Mouse (Mus musculus) heart, postnatal 0 days (tissue): ENCODE measurements around the gene Cd59b. TPM values are rescaled to one million over a fixed set of nuclear protein-coding genes. Genes with fewer than 3 reads are reported as not detected.
"Not testable (repeated sequence)": the region's sequence is repeated elsewhere in the genome, so short reads cannot be mapped to it uniquely, and the experiment has no call there.

Experiments
- ATAC-seq: fragments of 200-750 bp; cut with Nextera tagmentation; 2 replicates; pipeline ENCODE4 v1.8.0; 2017; ENCODE audit warnings: low read depth, moderate number of reproducible peaks, moderate library complexity; ENCODE audit not compliant: insufficient read depth
- DNase-seq: peaks from one replicate; pipeline ENCODE4 v3.0.0-alpha.2; 2016; ENCODE audit warnings: low spot score
- H3K27ac ChIP-seq: fragments of 300-500 bp; sonication (generic); 2 replicates; pipeline ENCODE4 v1.5.1; 2014; ENCODE audit warnings: low read depth, mild to moderate bottlenecking
- H3K27me3 ChIP-seq: fragments of 300-500 bp; sonication (generic); 2 replicates; pipeline ENCODE4 v1.6.1; 2014; ENCODE audit warnings: low read length, mixed read lengths; ENCODE audit not compliant: control insufficient read depth, insufficient read depth
- H3K36me3 ChIP-seq: fragments of 300-500 bp; sonication (generic); replicated peaks from 2 replicates; pipeline ENCODE4 v1.6.1; 2014; ENCODE audit warnings: low read length, mixed read lengths; ENCODE audit not compliant: control insufficient read depth, insufficient read depth
- H3K4me1 ChIP-seq: fragments of 300-500 bp; sonication (generic); 2 replicates; pipeline ENCODE4 v1.6.1; 2014; ENCODE audit warnings: antibody characterized with exemption; ENCODE audit not compliant: control insufficient read depth, insufficient read depth
- H3K4me2 ChIP-seq: fragments of 300-500 bp; sonication (generic); 2 replicates; pipeline ENCODE4 v1.6.1; 2014; ENCODE audit warnings: low read depth, mild to moderate bottlenecking, low read length, moderate library complexity
- H3K4me3 ChIP-seq: fragments of 300-500 bp; sonication (generic); 2 replicates; pipeline ENCODE4 v1.5.1; 2014; ENCODE audit warnings: low read depth, low read length
- H3K9ac ChIP-seq: fragments of 300-500 bp; sonication (generic); replicated peaks from 2 replicates; pipeline ENCODE4 v1.6.1; 2014; ENCODE audit warnings: low read depth, low read length, mixed read lengths
- H3K9me3 ChIP-seq: fragments of 300-500 bp; sonication (generic); replicated peaks from 2 replicates; pipeline ENCODE4 v1.6.1; 2016; ENCODE audit warnings: low read length; ENCODE audit not compliant: control insufficient read depth
- CTCF ChIP-seq: IDR thresholded peaks from 2 replicates; pipeline ENCODE4 v1.5.1; 2016; ENCODE audit warnings: antibody characterized with exemption, control low read depth, low read depth
- EP300 ChIP-seq: IDR thresholded peaks from 2 replicates; pipeline ENCODE4 v1.6.1; 2016; ENCODE audit warnings: antibody characterized with exemption, low read depth
- WGBS: fragments of 180-500 bp; shearing (Covaris S2); extraction: QIAGEN DNeasy Blood & Tissue Kit; methylation state at CpG from one replicate; pipeline ENCODE4 v1.1.7; 2014; 5-methylcytosine and 5-hydroxymethylcytosine counted together
- polyA plus RNA-seq: library from polyadenylated mRNA; unstranded; fragments of >200 nt; fragmentation: Nextera tagmentation; extraction: Ambion mirVana; gene quantifications from 2 replicates; pipeline ENCODE4 v1.2.1, GENCODE M21; 2015
- total RNA-seq: library from RNA; depleted of rRNA; stranded (reverse); fragments of >200 nt; gene quantifications from 2 replicates; pipeline ENCODE4 v1.2.3, GENCODE M21; 2014; ENCODE audit warnings: low replicate concordance

Cd59b gene
- total and polyA plus RNA-seq, 2 experiments from 2014 or later, result 1.1 to 2.8 TPM

- no peak for ATAC-seq
- DNase-seq, result no peak
- Histone ChIP-seq H3K4me3 (no peak overlapping the region), H3K27me3 (no peaks in the 10 kb centered on the region), H3K36me3 (peaks cover 57% of the 10 kb centered on the region), H3K27ac (no peak overlapping the region), H3K9me3 (no peaks in the 10 kb centered on the region), H3K4me1 (no peaks in the 10 kb centered on the region), H3K4me2 (no peak overlapping the region), H3K9ac (no peak overlapping the region)
- 77% methylated on average over 1 of the region's 1 CpGs for WGBS
- TF ChIP-seq CTCF (no peak), EP300 (no peak)
These were observed 11.3 kb upstream of the Cd59b start for GRCm38 (mm10) chr2:104058381-104058780.

- no peak overlapping the region for H3K27ac ChIP-seq
- ATAC-seq, result no peak
- 83% methylated on average over 4 of the region's 4 CpGs for WGBS
These were observed 10.7 kb upstream of the Cd59b start for GRCm38 (mm10) chr2:104058954-104059353.

GRCm38 (mm10) chr2:104059786-104060185 is 9.9 kb upstream of the Cd59b start:
- H3K9ac ChIP-seq, result no peak overlapping the region
- H3K36me3 ChIP-seq, result peaks cover 43% of the 10 kb centered on the region
- no peak overlapping the region for H3K4me2 ChIP-seq
- DNase-seq (no peak), ATAC-seq (no peak)
- H3K9me3 ChIP-seq, result no peaks in the 10 kb centered on the region
- no peaks in the 10 kb centered on the region for H3K27me3 ChIP-seq
- no peak for TF ChIP-seq CTCF
- TF ChIP-seq EP300, result no peak
- H3K4me1 ChIP-seq, result no peaks in the 10 kb centered on the region
- WGBS, result 87% methylated on average over 10 of the region's 10 CpGs
- H3K27ac ChIP-seq, result no peak overlapping the region
- H3K4me3 ChIP-seq, result no peak overlapping the region

More at GRCm38 (mm10) chr2:104058954-104059353, 10.7 kb upstream of the Cd59b start:
- H3K4me1 ChIP-seq, result no peaks in the 10 kb centered on the region
- peaks cover 51% of the 10 kb centered on the region for H3K36me3 ChIP-seq
- TF ChIP-seq CTCF (no peak), EP300 (no peak)
- no peak overlapping the region for H3K4me3 ChIP-seq
- H3K9ac ChIP-seq, result no peak overlapping the region
- H3K27me3 ChIP-seq, result no peaks in the 10 kb centered on the region
- no peak overlapping the region for H3K4me2 ChIP-seq
- H3K9me3 ChIP-seq, result no peaks in the 10 kb centered on the region
- DNase-seq, result no peak

- H3K9ac ChIP-seq, result no peak overlapping the region
- no peak overlapping the region for H3K4me2 ChIP-seq
- peaks cover 35% of the 10 kb centered on the region for H3K36me3 ChIP-seq
- no peak overlapping the region for H3K27ac ChIP-seq
- no peaks in the 10 kb centered on the region for H3K4me1 ChIP-seq
- 95% methylated on average over 6 of the region's 6 CpGs for WGBS
- H3K27me3 ChIP-seq, result no peaks in the 10 kb centered on the region
- DNase-seq, result no peak
- no peak overlapping the region for H3K4me3 ChIP-seq
- no peak for ATAC-seq
- no peaks in the 10 kb centered on the region for H3K9me3 ChIP-seq
- no peak for TF ChIP-seq EP300
These were observed 8.7 kb upstream of the Cd59b start for GRCm38 (mm10) chr2:104060996-104061395.

- no peak for ATAC-seq
These were observed 7.0 kb upstream of the Cd59b start for GRCm38 (mm10) chr2:104062665-104063064.

GRCm38 (mm10) chr2:104064152-104064551 is 5.5 kb upstream of the Cd59b start:
- Histone ChIP-seq H3K9ac (no peak overlapping the region), H3K27ac (no peak overlapping the region), H3K4me3 (no peak overlapping the region), H3K9me3 (no peaks in the 10 kb centered on the region), H3K27me3 (no peaks in the 10 kb centered on the region), H3K4me2 (no peak overlapping the region), H3K4me1 (no peaks in the 10 kb centered on the region), H3K36me3 (peaks cover 29% of the 10 kb centered on the region)
- 81% methylated on average over 2 of the region's 2 CpGs for WGBS
- DNase-seq (no peak), ATAC-seq (no peak)
- TF ChIP-seq CTCF, result no peak

More at GRCm38 (mm10) chr2:104062665-104063064, 7.0 kb upstream of the Cd59b start:
- H3K36me3 ChIP-seq, result peaks cover 35% of the 10 kb centered on the region
- no peak overlapping the region for H3K27ac ChIP-seq
- no peaks in the 10 kb centered on the region for H3K27me3 ChIP-seq
- H3K4me3 ChIP-seq, result no peak overlapping the region
- no peak for DNase-seq
- H3K9ac ChIP-seq, result no peak overlapping the region
- H3K9me3 ChIP-seq, result no peaks in the 10 kb centered on the region
- TF ChIP-seq EP300, result no peak
- TF ChIP-seq CTCF, result no peak
- H3K4me2 ChIP-seq, result no peak overlapping the region
- no peaks in the 10 kb centered on the region for H3K4me1 ChIP-seq

GRCm38 (mm10) chr2:104065526-104065925 is 4.1 kb upstream of the Cd59b start, which contains the start of gene Gm10912:
Gene Gm10912, plus strand, starts transcription at chr2:104065826.
- ATAC-seq, result not testable (repeated sequence)

GRCm38 (mm10) chr2:104068450-104068849 is 1.2 kb upstream of the Cd59b start, which contains the start of gene Gm10799:
Gene Gm10799, minus strand, starts transcription at chr2:104068550.
- H3K9me3 ChIP-seq, ATAC-seq, H3K4me1 ChIP-seq, H3K4me2 ChIP-seq, H3K4me3 ChIP-seq, H3K27ac ChIP-seq, H3K9ac ChIP-seq, H3K27me3 ChIP-seq, DNase-seq, H3K36me3 ChIP-seq: not testable (repeated sequence)
- WGBS, result 46% methylated on average over 7 of the region's 7 CpGs

More at GRCm38 (mm10) chr2:104065526-104065925, 4.1 kb upstream of the Cd59b start, which contains the start of gene Gm10912:
- not testable (repeated sequence) for H3K4me2 ChIP-seq, H3K4me3 ChIP-seq, DNase-seq, H3K27me3 ChIP-seq, H3K9ac ChIP-seq, H3K27ac ChIP-seq, H3K9me3 ChIP-seq, H3K4me1 ChIP-seq
- WGBS, result 79% methylated on average over 5 of the region's 6 CpGs
- H3K36me3 ChIP-seq, result peaks cover 19% of the 10 kb centered on the region
